Mouse (Mus musculus) cortical plate, adult 2 months (tissue): ENCODE results near the gene Nrip1.

Experiments
- CTCF ChIP-seq: fragments of 200-500 bp; IDR thresholded peaks from 2 replicates; pipeline ENCODE4 v1.5.1; 2011; ENCODE audit warnings: mild to moderate bottlenecking, control low read depth, low read length; ENCODE audit not compliant: insufficient read depth; ENCODE audit errors: extremely low read depth
- POLR2A ChIP-seq: fragments of 200-500 bp; IDR thresholded peaks from 2 replicates; pipeline ENCODE4 v1.6.1; 2011; ENCODE audit warnings: mild to moderate bottlenecking, low read length, control low read depth; ENCODE audit not compliant: insufficient read depth; ENCODE audit errors: extremely low read depth

GRCm38 (mm10) chr16:76360441-76360840, 13.2 kb downstream of the Nrip1 start:
- no peak for TF ChIP-seq POLR2A
- TF ChIP-seq CTCF, result no peak
